Mouse (Mus musculus): ENCODE measurements around the gene Tgfb3. TPM values are rescaled to one million over a fixed set of nuclear protein-coding genes. Genes with fewer than 3 reads are reported as not detected.

The Tgfb3 gene
- polyA plus RNA-seq, 1 experiment from 2014 or later, result 31.1 TPM

- Histone ChIP-seq H3K27me3 (no peaks in the 10 kb centered on the region), H3K4me2 (no peak overlapping the region), H3K4me1 (peaks cover 9% of the 10 kb centered on the region; the same call in 1 of the 2 replicates), H3K9me3 (replicated peaks) (no peaks in the 10 kb centered on the region), H3K9ac (no peak overlapping the region), H3K27ac (no peak overlapping the region), H3K4me3 (replicated peaks) (no peak overlapping the region), H3K36me3 (no peaks in the 10 kb centered on the region)
- ATAC-seq (replicated peaks; ENCODE audit: low FRiP score), result no peak
- 69% methylated on average over 6 of the region's 6 CpGs for WGBS
These were observed 29.0 kb downstream of the Tgfb3 start for GRCm38 (mm10) chr12:86049813-86050212.

DNA sequence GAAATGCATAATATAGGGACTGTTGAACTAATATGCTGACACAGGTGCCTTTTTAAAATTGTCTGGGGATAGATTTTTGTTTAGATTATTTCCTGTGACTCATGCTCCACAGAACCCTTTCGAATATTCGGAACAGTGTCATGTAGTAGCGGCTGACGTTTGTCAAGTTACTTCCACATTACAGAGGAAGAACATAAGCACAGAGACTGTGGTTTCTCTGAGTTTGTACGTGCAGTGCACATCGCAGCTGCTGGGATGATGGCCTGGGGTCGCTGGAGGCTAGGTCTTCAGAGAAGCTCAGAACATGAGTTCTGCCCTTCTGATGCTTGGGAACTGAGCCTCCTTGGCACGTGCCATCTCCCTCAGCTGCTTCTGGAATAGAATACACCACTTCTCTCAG is 31.5 kb downstream of the Tgfb3 start:
- Histone ChIP-seq H3K4me3 (replicated peaks) (no peak overlapping the region), H3K36me3 (0 out of 2 replicates have a peak, but pooled peaks cover 7% of the 10 kb centered on the region), H3K4me2 (no peak overlapping the region), H3K9ac (no peak overlapping the region), H3K9me3 (replicated peaks) (peaks cover 4% of the 10 kb centered on the region), H3K27ac (no peak overlapping the region), H3K4me1 (peaks cover 9% of the 10 kb centered on the region; the same call in 1 of the 2 replicates), H3K27me3 (no peaks in the 10 kb centered on the region)
- WGBS, result 81% methylated on average over 8 of the region's 8 CpGs
- no peak for ATAC-seq (replicated peaks; ENCODE audit: low FRiP score)

DNA sequence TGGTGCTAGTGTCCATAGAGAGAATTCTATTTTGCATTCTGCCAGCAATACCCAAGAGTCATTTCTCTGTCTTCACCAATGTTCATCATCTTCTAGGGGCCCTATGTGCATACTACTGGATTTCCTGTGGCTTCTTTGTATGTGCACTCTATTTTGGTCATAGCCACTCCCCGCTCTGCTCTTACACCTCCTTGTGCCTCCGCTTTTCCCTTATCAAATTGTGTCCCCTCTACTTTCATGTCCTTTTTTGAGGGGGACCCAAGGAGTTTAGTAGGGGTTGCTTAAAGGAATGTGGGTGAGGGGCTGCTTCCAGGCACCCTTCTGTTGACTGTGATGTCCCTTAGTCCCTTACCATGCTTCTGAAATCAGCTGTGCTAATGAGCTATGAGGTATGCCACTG is 32.1 kb downstream of the Tgfb3 start:
- Histone ChIP-seq H3K27me3 (no peaks in the 10 kb centered on the region), H3K27ac (no peak overlapping the region), H3K9me3 (replicated peaks) (peaks cover 4% of the 10 kb centered on the region), H3K4me3 (replicated peaks) (no peak overlapping the region), H3K4me2 (no peak overlapping the region), H3K9ac (no peak overlapping the region), H3K4me1 (peaks cover 9% of the 10 kb centered on the region; the same call in 1 of the 2 replicates), H3K36me3 (0 out of 2 replicates have a peak, but pooled peaks cover 7% of the 10 kb centered on the region)
- WGBS, result 93% methylated on average over 2 of the region's 2 CpGs
- no peak for ATAC-seq (replicated peaks; ENCODE audit: low FRiP score)

GRCm38 (mm10) chr12:86046141-86046540 is 32.7 kb downstream of the Tgfb3 start:
- Histone ChIP-seq H3K9me3 (replicated peaks) (peaks cover 4% of the 10 kb centered on the region), H3K4me1 (peaks cover 9% of the 10 kb centered on the region; the same call in 1 of the 2 replicates), H3K9ac (no peak overlapping the region), H3K4me2 (no peak overlapping the region), H3K4me3 (replicated peaks) (no peak overlapping the region), H3K36me3 (0 out of 2 replicates have a peak, but pooled peaks cover 8% of the 10 kb centered on the region), H3K27me3 (no peaks in the 10 kb centered on the region), H3K27ac (no peak overlapping the region)
- no peak for ATAC-seq (replicated peaks; ENCODE audit: low FRiP score)
- 86% methylated on average over 5 of the region's 5 CpGs for WGBS

- H3K27me3 ChIP-seq, result no peaks in the 10 kb centered on the region
- peaks cover 25% of the 10 kb centered on the region for H3K4me1 ChIP-seq
- no peak overlapping the region for H3K4me2 ChIP-seq
- 82% methylated on average over 6 of the region's 6 CpGs for WGBS
- 0 out of 2 replicates have a peak, but pooled peaks cover 11% of the 10 kb centered on the region for H3K36me3 ChIP-seq
- H3K9me3 ChIP-seq (replicated peaks), result peaks cover 4% of the 10 kb centered on the region
- ATAC-seq (replicated peaks; ENCODE audit: low FRiP score), result no peak
- no peak overlapping the region for H3K4me3 ChIP-seq (replicated peaks)
- no peak overlapping the region for H3K9ac ChIP-seq
- no peak overlapping the region for H3K27ac ChIP-seq
These were observed 39.1 kb downstream of the Tgfb3 start for GRCm38 (mm10) chr12:86039751-86040150.

- H3K27ac ChIP-seq, result no peak overlapping the region
- WGBS, result 57% methylated on average over 5 of the region's 5 CpGs
- peaks cover 25% of the 10 kb centered on the region for H3K4me1 ChIP-seq
- no peaks in the 10 kb centered on the region for H3K27me3 ChIP-seq
- ATAC-seq (replicated peaks; ENCODE audit: low FRiP score), result no peak
- H3K4me2 ChIP-seq, result no peak overlapping the region
- no peak overlapping the region for H3K9ac ChIP-seq
- H3K36me3 ChIP-seq, result 0 out of 2 replicates have a peak, but pooled peaks cover 11% of the 10 kb centered on the region
- H3K4me3 ChIP-seq (replicated peaks), result no peak overlapping the region
- H3K9me3 ChIP-seq (replicated peaks), result peaks cover 4% of the 10 kb centered on the region
These were observed 39.8 kb downstream of the Tgfb3 start for GRCm38 (mm10) chr12:86039078-86039477.

- no peak overlapping the region for H3K9ac ChIP-seq
- H3K27me3 ChIP-seq, result no peaks in the 10 kb centered on the region
- peak overlapping the region; percentile 23 for H3K4me2 ChIP-seq
- peak; percentile 95 for ATAC-seq (replicated peaks; ENCODE audit: low FRiP score)
- 0 out of 2 replicates have a peak, but pooled peaks cover 4% of the 10 kb centered on the region for H3K36me3 ChIP-seq
- 15% methylated on average over 12 of the region's 12 CpGs for WGBS
- no peaks in the 10 kb centered on the region for H3K9me3 ChIP-seq (replicated peaks)
- H3K4me3 ChIP-seq (replicated peaks), result no peak overlapping the region
- H3K4me1 ChIP-seq, result peaks cover 25% of the 10 kb centered on the region
- peak overlapping the region; percentile 79 for H3K27ac ChIP-seq
These were observed 41.5 kb downstream of the Tgfb3 start for GRCm38 (mm10) chr12:86037235-86037921.

- no peak overlapping the region for H3K4me3 ChIP-seq (replicated peaks)
- peak overlapping the region; percentile 79 for H3K27ac ChIP-seq
- no peaks in the 10 kb centered on the region for H3K9me3 ChIP-seq (replicated peaks)
- H3K36me3 ChIP-seq, result 0 out of 2 replicates have a peak, but pooled peaks cover 4% of the 10 kb centered on the region
- no peak overlapping the region for H3K4me2 ChIP-seq
- no peak overlapping the region for H3K9ac ChIP-seq
- no peak for ATAC-seq (replicated peaks; ENCODE audit: low FRiP score)
- H3K4me1 ChIP-seq, result peaks cover 25% of the 10 kb centered on the region
- WGBS, result 29% methylated on average over 9 of the region's 9 CpGs
- no peaks in the 10 kb centered on the region for H3K27me3 ChIP-seq
These were observed 42.3 kb downstream of the Tgfb3 start for GRCm38 (mm10) chr12:86036368-86037166.

GRCm38 (mm10) chr12:86035586-86035985 is 43.3 kb downstream of the Tgfb3 start:
- H3K4me1 ChIP-seq, result peaks cover 25% of the 10 kb centered on the region
- H3K9me3 ChIP-seq (replicated peaks), result no peaks in the 10 kb centered on the region
- no peak overlapping the region for H3K4me3 ChIP-seq (replicated peaks)
- H3K9ac ChIP-seq, result no peak overlapping the region
- H3K4me2 ChIP-seq, result no peak overlapping the region
- H3K27ac ChIP-seq, result no peak overlapping the region
- no peak for ATAC-seq (replicated peaks; ENCODE audit: low FRiP score)
- no peaks in the 10 kb centered on the region for H3K36me3 ChIP-seq
- no peaks in the 10 kb centered on the region for H3K27me3 ChIP-seq

GRCm38 (mm10) chr12:86030932-86031331 is 47.9 kb downstream of the Tgfb3 start:
- no peaks in the 10 kb centered on the region for H3K9me3 ChIP-seq (replicated peaks)
- no peak overlapping the region for H3K4me2 ChIP-seq
- H3K27ac ChIP-seq, result no peak overlapping the region
- H3K4me1 ChIP-seq, result no peaks in the 10 kb centered on the region
- no peaks in the 10 kb centered on the region for H3K27me3 ChIP-seq
- no peak for ATAC-seq (replicated peaks; ENCODE audit: low FRiP score)
- H3K36me3 ChIP-seq, result no peaks in the 10 kb centered on the region
- no peak overlapping the region for H3K4me3 ChIP-seq (replicated peaks)
- no peak overlapping the region for H3K9ac ChIP-seq
- WGBS, result 68% methylated on average over 5 of the region's 5 CpGs

GRCm38 (mm10) chr12:86027747-86028146 is 51.1 kb downstream of the Tgfb3 start:
- 66% methylated on average over 1 of the region's 1 CpGs for WGBS
- Histone ChIP-seq H3K4me3 (replicated peaks) (no peak overlapping the region), H3K4me2 (no peak overlapping the region), H3K27ac (no peak overlapping the region), H3K9ac (no peak overlapping the region), H3K27me3 (no peaks in the 10 kb centered on the region), H3K9me3 (replicated peaks) (no peaks in the 10 kb centered on the region), H3K4me1 (peaks cover 12% of the 10 kb centered on the region), H3K36me3 (no peaks in the 10 kb centered on the region)
- ATAC-seq (replicated peaks; ENCODE audit: low FRiP score), result no peak

DNA sequence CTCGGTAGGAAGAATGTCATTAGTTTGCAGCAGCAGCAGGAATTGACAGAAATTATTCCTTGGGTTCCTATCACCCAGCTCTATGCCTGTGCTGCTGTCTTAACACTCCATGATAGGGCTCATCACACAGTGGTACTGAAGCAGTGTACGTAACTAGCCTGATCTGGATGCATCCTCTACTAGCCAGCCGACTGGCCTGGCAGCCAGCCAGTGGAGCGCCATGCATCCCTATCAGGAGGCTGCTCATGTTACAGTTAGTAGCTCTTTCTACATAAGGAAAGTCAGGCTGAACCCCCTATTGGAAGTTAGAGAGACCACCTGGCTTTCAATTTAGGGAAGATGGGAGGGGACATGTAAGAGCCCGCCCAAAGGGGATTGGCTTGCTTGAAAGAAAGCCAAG is 51.8 kb downstream of the Tgfb3 start:
- no peak overlapping the region for H3K9ac ChIP-seq
- ATAC-seq (replicated peaks; ENCODE audit: low FRiP score), result peak; percentile 65; the same call in 1 of the 2 replicates
- no peak overlapping the region for H3K4me3 ChIP-seq (replicated peaks)
- no peak overlapping the region for H3K4me2 ChIP-seq
- 63% methylated on average over 5 of the region's 5 CpGs for WGBS
- no peak overlapping the region for H3K27ac ChIP-seq
- H3K9me3 ChIP-seq (replicated peaks), result no peaks in the 10 kb centered on the region
- H3K4me1 ChIP-seq, result peaks cover 19% of the 10 kb centered on the region
- H3K36me3 ChIP-seq, result no peaks in the 10 kb centered on the region
- H3K27me3 ChIP-seq, result no peaks in the 10 kb centered on the region

Data from kidney, embryonic 15.5 days (tissue).